Mouse (Mus musculus) lung, embryonic 14.5 days (tissue): ENCODE measurements around the gene Cnot6l. TPM values are rescaled to one million over a fixed set of nuclear protein-coding genes. Genes with fewer than 3 reads are reported as not detected.

Experiments
- ATAC-seq: fragments of 200-750 bp; cut with Nextera tagmentation; 2 replicates; pipeline ENCODE4 v1.8.0; 2017; ENCODE audit warnings: mild to moderate bottlenecking, moderate TSS enrichment, moderate library complexity; ENCODE audit not compliant: insufficient read depth
- DNase-seq: peaks from one replicate; pipeline ENCODE4 v3.0.0-alpha.2; 2015
- H3K27ac ChIP-seq: fragments of 300-500 bp; sonication (generic); 2 replicates; pipeline ENCODE4 v1.5.1; 2014; ENCODE audit warnings: low read depth, mild to moderate bottlenecking, moderate library complexity
- H3K27me3 ChIP-seq: fragments of 300-500 bp; sonication (generic); 2 replicates; pipeline ENCODE4 v1.6.1; 2014; ENCODE audit warnings: low read length, control low read depth; ENCODE audit not compliant: insufficient read depth
- H3K36me3 ChIP-seq: fragments of 300-500 bp; sonication (generic); 2 replicates; pipeline ENCODE4 v1.6.1; 2014; ENCODE audit warnings: control low read depth; ENCODE audit not compliant: insufficient read depth
- H3K4me1 ChIP-seq: fragments of 300-500 bp; sonication (generic); 2 replicates; pipeline ENCODE4 v1.6.1; 2014; ENCODE audit warnings: antibody characterized with exemption, control low read depth; ENCODE audit not compliant: insufficient read depth
- H3K4me2 ChIP-seq: fragments of 300-500 bp; sonication (generic); 2 replicates; pipeline ENCODE4 v1.6.1; 2014; ENCODE audit warnings: mild to moderate bottlenecking
- H3K4me3 ChIP-seq: fragments of 300-500 bp; sonication (generic); 2 replicates; pipeline ENCODE4 v1.5.1; 2014; ENCODE audit warnings: low read depth, low read length
- H3K9ac ChIP-seq: fragments of 300-500 bp; sonication (generic); 2 replicates; pipeline ENCODE4 v1.6.1; 2014
- H3K9me3 ChIP-seq: fragments of 300-500 bp; sonication (generic); 2 replicates; pipeline ENCODE4 v1.6.1; 2016; ENCODE audit warnings: low read depth, low read length, control low read depth
- CTCF ChIP-seq: IDR thresholded peaks from 2 replicates; pipeline ENCODE4 v1.5.1; 2016; ENCODE audit warnings: antibody characterized with exemption, low read depth
- WGBS: fragments of 180-500 bp; shearing (Covaris S2); extraction: QIAGEN DNeasy Blood & Tissue Kit; methylation state at CpG from one replicate; pipeline ENCODE4 v1.1.7; 2014; 5-methylcytosine and 5-hydroxymethylcytosine counted together
- polyA plus RNA-seq: library from polyadenylated mRNA; unstranded; fragments of >200 nt; fragmentation: Nextera tagmentation; extraction: Ambion mirVana; gene quantifications from 2 replicates; pipeline ENCODE4 v1.2.1, GENCODE M21; 2014

Gene Cnot6l
- polyA plus RNA-seq, 1 experiment from 2014 or later: 27.4 TPM

DNA sequence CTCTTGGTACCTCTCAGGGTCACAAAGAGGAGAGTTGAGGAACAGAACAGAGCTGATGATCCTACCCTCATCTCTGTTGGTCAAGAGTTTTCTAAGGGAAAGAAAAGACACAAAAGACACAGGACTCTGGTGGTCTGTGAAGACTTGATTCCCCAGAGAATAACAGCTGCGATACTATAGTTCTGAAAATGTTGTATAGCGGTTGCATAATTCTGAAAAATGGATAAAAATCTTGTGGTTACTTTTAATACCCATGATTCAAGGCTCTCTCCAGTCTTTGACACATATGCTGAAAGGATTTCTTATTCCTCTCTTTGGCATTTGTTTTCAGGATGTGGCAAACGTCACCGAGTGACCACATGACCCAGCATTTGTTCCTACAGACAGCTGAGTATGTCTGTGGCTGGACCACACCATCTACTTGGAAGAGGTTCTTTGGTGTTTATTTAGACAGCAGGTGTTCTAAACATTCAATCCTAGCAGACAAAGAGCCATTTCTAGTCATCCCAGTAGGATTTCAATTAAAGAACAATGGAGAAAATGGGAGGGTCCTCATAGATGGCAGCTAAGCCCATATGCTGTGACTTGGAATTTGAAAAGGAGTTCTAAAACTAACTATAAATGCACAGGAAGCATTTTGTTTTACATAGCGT, 124.7 kb downstream of the Cnot6l start:
- no peak overlapping the region for H3K4me2 ChIP-seq
- WGBS: 74% methylated on average over 5 of the region's 5 CpGs
- H3K36me3 ChIP-seq: no peaks in the 10 kb centered on the region
- ATAC-seq: no peak
- H3K27me3 ChIP-seq: no peaks in the 10 kb centered on the region
- no peak for DNase-seq
- no peak for TF ChIP-seq CTCF
- no peak overlapping the region for H3K27ac ChIP-seq
- H3K4me1 ChIP-seq: no peaks in the 10 kb centered on the region
- H3K9ac ChIP-seq: no peak overlapping the region
- no peak overlapping the region for H3K4me3 ChIP-seq
- no peaks in the 10 kb centered on the region for H3K9me3 ChIP-seq

- H3K36me3 ChIP-seq: no peaks in the 10 kb centered on the region
- ATAC-seq: peak; percentile 76
- H3K9ac ChIP-seq: no peak overlapping the region
- peak; percentile 72 for DNase-seq
- H3K9me3 ChIP-seq: no peaks in the 10 kb centered on the region
- no peak for TF ChIP-seq CTCF
- WGBS: 23% methylated on average over 8 of the region's 8 CpGs
- peak overlapping the region; percentile 8; the same call in 1 of the 2 replicates for H3K27ac ChIP-seq
- H3K4me2 ChIP-seq: no peak overlapping the region
- H3K4me3 ChIP-seq: no peak overlapping the region
- H3K4me1 ChIP-seq: no peaks in the 10 kb centered on the region
- H3K27me3 ChIP-seq: no peaks in the 10 kb centered on the region
Measured at GRCm38 (mm10) chr5:96037684-96038121, 126.3 kb downstream of the Cnot6l start.

DNA sequence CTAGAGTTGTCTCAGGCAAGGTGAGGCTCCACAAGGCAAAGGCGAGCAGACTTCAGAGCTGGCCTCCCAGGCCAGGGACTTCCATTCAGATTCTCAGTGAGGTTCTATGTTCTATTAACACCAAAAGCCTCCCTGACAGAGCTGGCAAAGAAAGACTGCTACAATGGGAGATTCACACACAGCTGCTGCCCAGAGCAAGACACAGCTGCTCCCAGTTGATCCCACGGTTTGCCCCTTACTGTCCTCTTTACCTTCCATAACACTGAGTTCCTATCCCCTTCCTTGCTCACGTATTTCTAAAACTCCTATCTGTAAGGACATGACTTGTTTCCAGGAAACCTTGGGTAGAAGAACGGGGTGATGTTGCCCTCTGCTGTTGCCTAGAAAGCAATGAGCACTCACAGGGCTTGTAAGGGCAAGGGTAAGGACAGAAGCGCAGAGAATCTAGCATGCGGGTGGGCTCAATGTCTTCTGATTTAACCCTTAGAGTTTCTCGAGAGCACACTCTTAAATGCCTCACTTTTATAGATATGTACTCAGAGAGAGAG, 127.8 kb downstream of the Cnot6l start:
- no peak overlapping the region for H3K9ac ChIP-seq
- no peak overlapping the region for H3K4me3 ChIP-seq
- no peaks in the 10 kb centered on the region for H3K9me3 ChIP-seq
- H3K27me3 ChIP-seq: no peaks in the 10 kb centered on the region
- H3K4me1 ChIP-seq: no peaks in the 10 kb centered on the region
- no peaks in the 10 kb centered on the region for H3K36me3 ChIP-seq
- WGBS: 47% methylated on average over 7 of the region's 7 CpGs
- peak; percentile 55 for DNase-seq
- peak; percentile 48 for TF ChIP-seq CTCF
- H3K27ac ChIP-seq: no peak overlapping the region
- no peak overlapping the region for H3K4me2 ChIP-seq
- no peak for ATAC-seq

- no peak overlapping the region for H3K4me3 ChIP-seq
- H3K27ac ChIP-seq: no peak overlapping the region
- H3K4me1 ChIP-seq: no peaks in the 10 kb centered on the region
- no peaks in the 10 kb centered on the region for H3K9me3 ChIP-seq
- H3K27me3 ChIP-seq: no peaks in the 10 kb centered on the region
- 28% methylated on average over 1 of the region's 1 CpGs for WGBS
- H3K4me2 ChIP-seq: no peak overlapping the region
- no peak for TF ChIP-seq CTCF
- DNase-seq (peak; percentile 65), ATAC-seq (peak; percentile 47; the same call in 1 of the 2 replicates)
- H3K9ac ChIP-seq: no peak overlapping the region
- no peaks in the 10 kb centered on the region for H3K36me3 ChIP-seq
Measured at GRCm38 (mm10) chr5:96034101-96034500, 129.9 kb downstream of the Cnot6l start.

- no peak for TF ChIP-seq CTCF
- Histone ChIP-seq H3K4me2 (no peak overlapping the region), H3K9me3 (no peaks in the 10 kb centered on the region), H3K4me1 (no peaks in the 10 kb centered on the region), H3K36me3 (no peaks in the 10 kb centered on the region), H3K9ac (no peak overlapping the region), H3K27ac (no peak overlapping the region), H3K4me3 (no peak overlapping the region), H3K27me3 (no peaks in the 10 kb centered on the region)
- WGBS: 79% methylated on average over 2 of the region's 2 CpGs
- DNase-seq (no peak), ATAC-seq (no peak)
Measured at GRCm38 (mm10) chr5:96029821-96030220, 134.2 kb downstream of the Cnot6l start.

Other genes with a start within 250 kb of the Cnot6l start
- gene Cxcl13, start 207.2 kb downstream of the Cnot6l start, polyA plus RNA-seq: 2.4 and 2.7 TPM in 2 replicates
- gene Mrpl1, start 45.3 kb upstream of the Cnot6l start, polyA plus RNA-seq: 19.8 and 22.1 TPM in 2 replicates
- 30.5 and 34.2 TPM in 2 replicates for gene Fras1, start 209.8 kb upstream of the Cnot6l start, polyA plus RNA-seq